Mouse (Mus musculus): ENCODE results near the gene Cpne2. TPM values are rescaled to one million over a fixed set of nuclear protein-coding genes. Genes with fewer than 3 reads are reported as not detected.

Cpne2 gene
- total RNA-seq, 2 experiments from 2014 or later: 79.0 to 81.9 TPM

DNA sequence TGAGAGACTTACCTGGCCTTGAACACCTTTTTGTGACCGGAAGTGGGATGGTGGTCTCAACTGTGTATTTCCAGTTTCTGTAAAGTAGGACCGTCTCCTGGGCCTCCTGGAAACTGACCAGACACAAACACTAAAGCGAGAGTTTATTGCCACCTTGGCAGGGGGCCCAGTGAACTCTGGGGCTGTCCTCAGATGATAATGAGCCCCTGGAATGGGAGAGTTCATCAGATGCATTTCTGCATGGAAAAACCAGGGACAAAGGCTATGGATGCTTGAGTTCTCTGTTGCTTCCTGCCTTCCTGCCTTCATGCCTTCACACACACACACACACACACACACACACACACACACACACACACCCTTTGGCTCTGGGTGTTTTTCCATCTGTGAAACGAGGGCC lies 1.8 kb downstream of the Cpne2 start:
- DNase-seq (ENCODE audit: low spot score in 2 of 2): no peak

DNA sequence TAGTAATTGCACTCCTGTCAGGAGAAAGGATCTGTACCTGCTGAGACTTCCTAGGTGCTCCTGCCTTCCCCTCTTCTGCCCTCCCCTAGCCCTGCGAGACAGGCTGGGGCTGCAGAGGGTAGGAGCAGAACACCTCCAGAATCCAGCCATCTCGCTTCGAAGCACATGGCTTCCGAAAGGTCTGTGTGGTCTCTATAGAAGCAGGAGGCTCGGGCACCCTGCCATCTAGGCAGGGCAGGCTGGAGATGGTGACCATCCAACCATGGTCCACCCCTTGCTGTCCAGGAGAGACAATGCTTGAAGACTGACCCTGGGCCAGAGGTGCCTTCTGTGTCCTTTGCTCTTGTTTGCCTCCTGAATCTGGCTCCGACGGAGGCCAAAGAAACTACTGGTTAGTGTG lies 2.8 kb downstream of the Cpne2 start:
- DNase-seq (ENCODE audit: low spot score in 2 of 2): no peak

DNA sequence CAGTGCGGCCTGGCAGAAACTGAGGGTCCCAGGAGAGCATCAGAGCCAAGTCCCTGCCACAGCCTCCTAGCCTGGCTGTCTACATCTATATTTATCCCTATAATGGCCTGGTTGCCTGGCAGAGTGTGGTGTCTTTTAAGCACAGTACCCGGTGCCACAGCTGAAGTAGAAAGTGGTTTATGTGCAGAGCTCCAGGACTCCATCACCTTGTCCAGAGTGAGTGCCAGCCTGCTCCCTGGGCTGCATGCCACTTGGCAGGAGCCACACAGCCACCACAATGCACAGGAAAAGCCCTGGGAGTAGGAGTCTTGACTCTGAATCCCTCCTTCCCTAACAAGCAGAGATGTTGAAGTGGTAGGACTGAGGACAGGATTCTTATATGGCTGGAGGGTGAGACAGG lies 4.7 kb downstream of the Cpne2 start:
- no peak for DNase-seq (ENCODE audit: low spot score in 2 of 2)

DNA sequence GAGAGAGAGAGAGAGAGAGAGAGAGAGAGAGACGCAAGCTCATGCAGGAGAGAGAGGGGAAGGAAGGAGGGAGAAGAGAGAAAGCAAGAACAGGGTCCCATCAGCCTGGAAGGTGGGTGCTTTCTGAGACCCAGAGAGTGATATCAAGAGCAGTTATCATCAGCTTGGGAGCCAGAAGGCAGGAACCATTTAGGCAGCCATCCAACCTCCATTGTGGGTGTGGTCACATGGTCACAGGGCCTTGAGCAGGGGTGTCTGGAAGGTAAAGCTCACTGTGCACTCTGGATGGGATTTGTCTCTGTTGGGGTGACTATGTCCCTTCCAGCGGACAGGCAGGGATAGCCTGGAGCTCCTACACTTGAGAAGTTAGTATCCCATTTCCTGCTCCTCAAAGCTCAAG lies 7.2 kb downstream of the Cpne2 start:
- DNase-seq (ENCODE audit: low spot score in 2 of 2): no peak

DNA sequence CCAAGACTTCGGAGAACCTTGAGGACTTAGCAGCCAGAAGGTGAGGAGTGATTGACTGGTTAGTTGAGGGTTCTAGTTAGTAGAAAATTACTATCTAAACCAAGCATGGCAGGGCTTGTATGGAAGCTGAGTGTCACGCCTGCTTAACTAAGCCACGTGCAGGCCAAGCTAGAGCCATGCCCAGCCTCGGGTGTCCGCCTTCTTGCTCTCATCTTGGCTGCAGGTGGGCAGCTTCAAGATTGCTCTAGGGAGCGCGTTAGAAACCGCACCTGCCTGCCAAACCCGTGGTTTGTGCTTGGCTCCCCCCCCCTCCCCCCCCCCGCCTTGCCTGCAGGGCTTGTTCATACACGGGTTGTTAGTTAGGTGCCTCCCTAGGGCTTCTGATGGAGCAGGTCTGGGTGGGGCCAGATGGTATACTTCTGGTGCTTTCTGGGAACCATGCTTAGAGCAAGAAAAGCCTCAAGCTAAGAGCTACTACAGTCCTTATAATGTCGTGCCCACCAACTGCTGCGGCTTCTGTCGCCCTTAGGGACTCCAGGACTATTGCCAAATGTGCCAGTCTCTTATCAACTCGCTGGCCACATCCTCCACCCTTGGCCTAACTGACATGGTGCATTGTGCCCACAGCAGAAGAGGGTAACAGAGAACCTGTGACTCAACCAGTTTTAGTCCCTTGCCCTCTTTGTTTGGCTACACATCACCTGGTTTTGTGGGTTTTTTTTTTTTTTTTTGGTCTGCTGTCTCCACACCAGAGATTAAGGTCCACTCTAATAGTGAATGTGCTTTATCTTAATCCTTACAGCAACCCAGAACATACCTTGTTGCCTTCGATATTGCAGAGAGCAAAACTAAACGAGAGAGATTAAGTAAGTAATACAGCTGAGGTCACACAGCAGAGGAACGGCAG lies 8.4 kb downstream of the Cpne2 start:
- DNase-seq (ENCODE audit: low spot score in 2 of 2): no peak

DNA sequence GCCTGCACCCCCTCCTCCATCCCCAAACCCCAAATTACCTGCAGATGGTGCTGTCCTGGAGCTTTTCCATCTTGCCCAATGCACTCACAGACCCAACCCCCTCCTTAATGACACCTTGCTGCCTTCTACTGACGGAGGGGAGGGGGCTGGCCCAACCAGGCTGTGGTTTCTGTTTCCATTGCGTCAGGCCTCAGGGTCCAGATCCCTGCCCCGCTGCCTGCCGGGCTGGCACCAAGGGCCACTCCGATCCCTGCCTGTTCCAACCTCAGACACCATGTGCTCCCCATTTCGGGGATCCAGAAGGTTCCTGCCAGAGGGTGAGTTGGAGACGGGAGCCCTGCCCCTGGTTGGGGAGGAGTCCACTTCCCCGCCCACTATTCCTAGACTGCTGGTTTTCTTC lies 11.2 kb downstream of the Cpne2 start:
- no peak for DNase-seq (ENCODE audit: low spot score in 2 of 2)

- DNase-seq (ENCODE audit: low spot score in 2 of 2): peak in 1 of 2 experiments; percentile 50
Measured at GRCm38 (mm10) chr8:94549041-94549440, 16.3 kb downstream of the Cpne2 start.

DNA sequence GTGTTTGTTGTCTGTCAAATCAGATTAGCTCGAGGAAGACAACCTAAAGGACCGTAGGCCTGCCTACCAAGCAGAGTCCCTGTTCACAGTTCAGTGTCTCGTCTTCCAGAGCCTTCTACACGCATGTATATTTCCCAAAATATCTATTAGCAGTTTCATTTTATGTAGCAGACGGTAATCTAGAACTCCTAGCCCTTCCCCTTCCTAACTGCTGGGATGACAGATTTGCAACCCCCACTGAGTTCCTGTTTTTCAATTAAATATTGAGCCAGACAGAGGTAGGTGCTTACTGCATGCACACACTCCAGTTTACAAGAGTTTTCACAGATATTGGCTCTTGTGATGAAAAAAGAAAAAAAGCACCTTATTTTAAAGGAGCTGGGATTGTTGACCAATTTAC lies 16.7 kb downstream of the Cpne2 start:
- no peak for DNase-seq (ENCODE audit: low spot score in 2 of 2)

DNA sequence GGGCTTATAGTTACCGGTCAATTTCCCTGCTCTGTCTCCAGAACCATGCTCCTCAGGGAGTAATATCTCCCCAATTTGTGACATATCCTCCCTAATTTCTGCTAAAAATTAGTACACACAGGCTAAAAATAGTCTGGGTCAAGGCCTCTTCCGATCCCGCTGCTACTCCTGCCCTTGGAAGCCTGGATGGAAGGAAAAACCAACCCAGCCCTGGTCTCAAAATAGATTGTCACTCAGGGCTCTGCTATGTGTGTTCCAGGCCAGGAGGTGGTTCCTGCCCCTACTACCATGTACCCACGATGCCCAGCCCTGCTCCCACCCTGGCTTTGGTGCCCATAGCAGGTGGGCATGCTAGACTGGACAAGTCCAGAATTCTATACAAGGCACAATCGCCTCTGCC lies 17.2 kb downstream of the Cpne2 start:
- no peak for DNase-seq (ENCODE audit: low spot score in 2 of 2)

DNA sequence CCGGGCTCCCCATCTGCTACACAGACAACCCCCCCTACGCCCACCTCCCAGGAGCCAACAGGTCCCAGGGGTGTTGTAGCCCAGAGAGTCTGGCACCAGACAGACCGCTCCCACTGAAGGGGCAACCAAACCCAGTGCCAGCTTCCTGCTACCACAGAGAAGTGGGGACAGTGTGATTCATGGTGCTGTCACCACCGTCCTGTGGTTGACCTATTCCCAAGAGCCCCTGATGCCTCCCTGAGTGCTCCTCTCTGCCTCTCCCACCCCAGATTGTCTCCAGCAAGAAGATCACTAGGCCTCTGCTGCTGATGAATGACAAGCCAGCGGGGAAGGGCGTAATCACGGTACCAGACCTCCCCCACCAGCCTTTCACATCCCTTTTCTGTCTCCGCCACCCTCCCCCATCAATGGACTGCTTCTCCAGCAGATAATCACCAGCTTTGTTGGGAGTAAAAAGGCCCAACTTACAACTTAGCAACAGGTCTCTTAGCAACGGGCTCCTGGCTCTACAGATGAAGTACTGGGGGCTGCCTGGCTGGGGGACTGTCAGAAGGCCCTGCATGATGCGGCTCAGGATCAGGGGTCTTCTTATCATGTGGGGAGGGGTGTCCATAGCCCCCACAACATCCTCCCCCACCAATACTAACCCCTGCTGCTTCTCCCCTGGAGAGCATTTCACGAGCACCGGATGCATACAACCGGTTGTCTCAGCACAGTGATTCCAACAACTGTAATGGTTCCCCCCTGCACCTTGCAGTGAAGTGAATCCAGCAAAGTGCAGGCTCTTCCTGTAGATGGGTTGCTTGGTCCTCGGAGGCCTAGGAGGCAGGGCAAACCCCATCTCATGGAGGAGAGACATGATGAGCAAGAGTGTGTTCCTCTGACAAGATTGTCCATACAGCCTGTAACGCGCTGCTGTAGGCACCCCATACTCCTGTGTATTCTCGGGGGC lies 19.0 kb downstream of the Cpne2 start:
- peak; percentile 75 to 82 for DNase-seq (ENCODE audit: low spot score in 2 of 2)

DNA sequence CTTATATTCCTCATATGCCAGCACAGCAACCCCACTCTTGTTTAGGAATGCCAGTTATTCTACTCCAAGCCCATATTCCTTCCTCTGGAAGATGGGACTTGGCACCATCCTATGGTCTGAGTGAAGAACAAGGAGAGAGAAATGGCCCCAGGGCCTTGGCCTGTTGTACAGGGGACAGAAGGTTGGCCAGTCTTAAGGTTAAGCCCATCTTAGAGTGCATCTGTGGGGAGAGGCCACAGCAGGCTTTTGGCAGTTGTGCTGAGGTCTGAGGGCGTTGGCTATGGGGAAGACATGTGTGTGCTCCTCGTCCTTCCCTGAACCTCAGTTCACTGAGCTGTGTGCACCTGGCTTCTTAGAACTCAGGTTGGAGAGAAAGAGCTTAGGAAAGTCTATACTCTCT lies 19.9 kb downstream of the Cpne2 start:
- DNase-seq (ENCODE audit: low spot score in 2 of 2): no peak

- no peak for DNase-seq (ENCODE audit: low spot score in 2 of 2)
Measured at GRCm38 (mm10) chr8:94557281-94557680, 24.5 kb downstream of the Cpne2 start.

GRCm38 (mm10) chr8:94561256-94561655 lies 28.5 kb downstream of the Cpne2 start:
- peak in 1 of 2 experiments; percentile 53 for DNase-seq (ENCODE audit: low spot score in 2 of 2)

- DNase-seq (ENCODE audit: low spot score in 2 of 2): no peak
Measured at GRCm38 (mm10) chr8:94564421-94564820, 31.6 kb downstream of the Cpne2 start.

DNA sequence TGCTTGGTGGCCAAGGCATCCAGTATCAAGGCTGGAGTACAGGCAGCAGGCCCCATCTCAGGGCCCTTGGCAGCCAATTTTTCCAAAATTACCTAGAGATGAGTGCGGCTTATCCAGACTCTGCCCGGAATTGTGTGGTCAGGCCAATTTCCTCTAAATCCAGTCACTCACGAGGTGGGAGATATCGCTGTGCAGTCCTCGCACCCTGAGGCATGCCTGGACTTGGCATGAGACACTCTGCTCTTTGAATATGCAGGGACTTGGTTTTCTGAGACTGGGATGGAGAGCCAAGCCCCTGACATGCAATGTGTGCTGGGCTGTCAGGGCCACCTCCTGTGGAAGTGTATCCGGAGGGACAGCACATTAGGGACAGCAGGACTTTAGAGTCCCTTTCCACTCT lies 33.2 kb downstream of the Cpne2 start:
- no peak for DNase-seq (ENCODE audit: low spot score in 2 of 2)

GRCm38 (mm10) chr8:94566446-94567158 lies 33.8 kb downstream of the Cpne2 start:
- no peak for DNase-seq (ENCODE audit: low spot score in 2 of 2)

- DNase-seq (ENCODE audit: low spot score in 2 of 2): peak; percentile 35 to 49
Measured at GRCm38 (mm10) chr8:94567159-94567849, 34.5 kb downstream of the Cpne2 start.

DNA sequence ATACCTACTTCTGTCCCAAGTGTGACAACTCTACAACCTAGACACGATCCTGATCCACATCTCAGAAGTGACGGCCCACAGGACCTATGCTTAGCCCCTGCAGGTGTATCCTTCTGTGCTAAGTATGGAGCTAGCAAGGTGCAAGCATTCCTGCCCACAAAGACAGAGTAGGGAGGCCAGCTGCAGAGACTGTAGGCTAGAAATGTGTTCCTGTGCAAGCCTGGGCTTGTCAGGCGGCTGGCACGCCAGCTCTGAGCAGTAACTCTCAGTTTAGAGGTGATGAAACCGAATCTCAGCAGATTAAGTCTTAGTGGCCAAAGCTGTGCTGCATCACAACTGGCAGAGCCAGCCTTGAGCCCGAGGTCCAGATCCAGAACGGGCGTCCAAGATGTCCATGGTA lies 35.3 kb downstream of the Cpne2 start:
- no peak for DNase-seq (ENCODE audit: low spot score in 2 of 2)

- DNase-seq (ENCODE audit: low spot score in 2 of 2): no peak
Measured at GRCm38 (mm10) chr8:94569419-94569818, 36.6 kb downstream of the Cpne2 start.

GRCm38 (mm10) chr8:94571896-94572295 lies 39.1 kb downstream of the Cpne2 start:
- DNase-seq (ENCODE audit: low spot score in 2 of 2): no peak
